Mouse (Mus musculus): ENCODE data around the gene Kcnt1. TPM values are rescaled to one million over a fixed set of nuclear protein-coding genes. Genes with fewer than 3 reads are reported as not detected.
"Not testable (repeated sequence)": the region's sequence is repeated elsewhere in the genome, so short reads cannot be mapped to it uniquely, and the experiment has no call there.

Kcnt1 gene
- total RNA-seq (2022): under 1 TPM; 0.44 to 0.90 (median 0.59) TPM

GRCm38 (mm10) chr2:25863337-25864131, at the start of gene Kcnt1:
Kcnt1 (plus strand) TSS chr2:25863734.
- DNase-seq (ENCODE audit: low spot score): no peak

GRCm38 (mm10) chr2:25815748-25816147, 47.8 kb upstream of the Kcnt1 start, which contains the start of gene Glt6d1:
Glt6d1 (minus strand) TSS chr2:25815848.
- DNase-seq (ENCODE audit: low spot score): not testable (repeated sequence)

GRCm38 (mm10) chr2:25822806-25823205, 40.7 kb upstream of the Kcnt1 start, which contains the start of gene Lcn9:
Lcn9 (plus strand) TSS chr2:25823153.
- DNase-seq (ENCODE audit: low spot score): no peak

- DNase-seq (ENCODE audit: low spot score): no peak
Measured at GRCm38 (mm10) chr2:25824751-25825150, 38.8 kb upstream of the Kcnt1 start.

GRCm38 (mm10) chr2:25828344-25828947, 35.1 kb upstream of the Kcnt1 start:
- DNase-seq (ENCODE audit: low spot score): no peak

GRCm38 (mm10) chr2:25830786-25831185, 32.7 kb upstream of the Kcnt1 start:
- DNase-seq (ENCODE audit: low spot score): peak; percentile 38

GRCm38 (mm10) chr2:25836291-25836690, 27.2 kb upstream of the Kcnt1 start:
- peak; percentile 57 for DNase-seq (ENCODE audit: low spot score)

GRCm38 (mm10) chr2:25842161-25842560, 21.4 kb upstream of the Kcnt1 start:
- no peak for DNase-seq (ENCODE audit: low spot score)

GRCm38 (mm10) chr2:25842758-25843157, 20.8 kb upstream of the Kcnt1 start:
- no peak for DNase-seq (ENCODE audit: low spot score)

GRCm38 (mm10) chr2:25844097-25844496, 19.4 kb upstream of the Kcnt1 start:
- DNase-seq (ENCODE audit: low spot score): no peak

GRCm38 (mm10) chr2:25846516-25846915, 17.0 kb upstream of the Kcnt1 start:
- no peak for DNase-seq (ENCODE audit: low spot score)

GRCm38 (mm10) chr2:25847226-25847625, 16.3 kb upstream of the Kcnt1 start, which contains the start of gene Sohlh1:
Sohlh1 (minus strand) TSS chr2:25847248.
- no peak for DNase-seq (ENCODE audit: low spot score)

GRCm38 (mm10) chr2:25850330-25850729, 13.2 kb upstream of the Kcnt1 start:
- DNase-seq (ENCODE audit: low spot score): peak; percentile 48

- peak; percentile 40 for DNase-seq (ENCODE audit: low spot score)
Measured at GRCm38 (mm10) chr2:25852626-25853025, 10.9 kb upstream of the Kcnt1 start.

GRCm38 (mm10) chr2:25853998-25854397, 9.5 kb upstream of the Kcnt1 start:
- no peak for DNase-seq (ENCODE audit: low spot score)

- DNase-seq (ENCODE audit: low spot score): no peak
Measured at GRCm38 (mm10) chr2:25859891-25860290, 3.6 kb upstream of the Kcnt1 start.

GRCm38 (mm10) chr2:25862038-25862437, 1.5 kb upstream of the Kcnt1 start:
- DNase-seq (ENCODE audit: low spot score): no peak

GRCm38 (mm10) chr2:25862696-25863270, 751 bp upstream of the Kcnt1 start:
- no peak for DNase-seq (ENCODE audit: low spot score)

- DNase-seq (ENCODE audit: low spot score): no peak
Measured at GRCm38 (mm10) chr2:25864230-25864629, 696 bp downstream of the Kcnt1 start.

GRCm38 (mm10) chr2:25865412-25865811, 1.9 kb downstream of the Kcnt1 start:
- no peak for DNase-seq (ENCODE audit: low spot score)

GRCm38 (mm10) chr2:25866656-25867055, 3.1 kb downstream of the Kcnt1 start:
- no peak for DNase-seq (ENCODE audit: low spot score)

GRCm38 (mm10) chr2:25877250-25877735, 13.8 kb downstream of the Kcnt1 start:
- no peak for DNase-seq (ENCODE audit: low spot score)
